26 mouse cellular contexts compared by ENCODE assay signal in the genomic region with DNA sequence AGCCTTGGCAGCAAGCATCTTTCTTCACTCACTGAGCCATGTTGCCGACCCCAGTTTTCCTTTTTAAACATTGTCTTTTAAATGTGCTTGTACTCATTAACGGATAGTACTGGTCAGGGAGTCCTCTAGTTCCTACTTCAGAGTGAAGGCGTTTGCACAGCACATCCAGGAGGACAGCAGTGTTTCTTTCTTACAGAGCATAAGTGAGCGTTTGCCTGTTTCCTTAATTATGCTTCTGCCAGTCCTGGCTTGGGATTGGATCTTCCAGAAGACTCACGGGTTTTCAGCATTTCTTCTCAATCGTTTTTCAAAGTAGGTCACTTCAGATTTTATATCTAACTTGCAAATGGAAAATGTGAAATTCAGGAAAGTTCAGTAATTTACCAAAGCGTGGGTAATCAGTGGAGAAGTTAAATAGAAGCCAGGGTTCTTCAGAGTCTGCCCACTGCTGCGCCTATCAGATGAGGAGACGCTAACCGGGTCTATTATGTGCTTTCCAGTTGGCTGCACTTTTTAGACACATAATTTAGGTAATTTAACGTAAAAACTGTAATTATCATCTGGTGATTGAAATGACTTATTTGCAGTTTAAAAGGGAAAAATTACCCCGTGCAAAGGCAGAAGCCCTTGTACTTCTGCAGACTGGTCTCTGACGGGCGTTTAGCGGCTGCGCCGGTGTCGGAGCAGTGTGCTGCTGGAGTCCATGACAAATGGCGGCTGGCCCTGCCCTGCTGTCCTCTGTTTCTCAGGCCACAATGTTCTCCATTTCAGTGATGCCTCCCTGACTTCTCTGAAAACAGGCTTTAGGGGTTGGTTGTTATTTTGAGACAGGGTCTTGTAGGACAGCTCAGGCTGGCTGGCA. TPM values are rescaled to one million over a fixed set of nuclear protein-coding genes. Genes with fewer than 3 reads are reported as not detected.
DNase-seq lines count a peak whose midpoint lies in the region; ATAC-seq and TF ChIP-seq lines count a peak whose summit lies in the region.
"Had no signal": no experiment of that assay in that cellular context is flagged by ENCODE, and none has a peak within 500 bp of the region (broad histone marks: within the 10 kb centered on the region; RNA-seq: fewer than 3 reads in every experiment).

No protein-coding gene starts in this region.

- no peak overlapping the region for H3K4me2 ChIP-seq in liver, embryonic 11.5 days
- no peak overlapping the region for H3K4me2 ChIP-seq in liver, embryonic 12.5 days
- H3K4me2 ChIP-seq in forebrain, embryonic 15.5 days (replicated peaks): no peak overlapping the region
- H3K4me2 ChIP-seq: limb, embryonic 15.5 days; lung, embryonic 14.5 days had no signal

- H3K9ac ChIP-seq in liver, embryonic 11.5 days (ENCODE audit: low read depth, low read length): no peak overlapping the region
- no peak overlapping the region for H3K9ac ChIP-seq in liver, embryonic 12.5 days
- no peak overlapping the region for H3K9ac ChIP-seq in forebrain, embryonic 15.5 days (replicated peaks)
- H3K9ac ChIP-seq: limb, embryonic 15.5 days; lung, embryonic 14.5 days had no signal

- H3K27ac ChIP-seq in liver, embryonic 11.5 days (ENCODE audit: low read depth, low read length): no peak overlapping the region
- no peak overlapping the region for H3K27ac ChIP-seq in liver, embryonic 12.5 days
- H3K27ac ChIP-seq in forebrain, embryonic 15.5 days (replicated peaks): peak overlapping the region; percentile 34
- peak overlapping the region; percentile 68 for H3K27ac ChIP-seq in olfactory bulb, adult 2 months (ENCODE audit: insufficient read depth, low read depth, low read length)
- H3K27ac ChIP-seq: kidney, postnatal 0 days; limb, embryonic 15.5 days; midbrain, embryonic 10.5 days; stomach, postnatal 0 days had no signal

- 91% methylated on average over 19 of the region's 19 CpGs for WGBS in liver, embryonic 11.5 days
- WGBS in liver, embryonic 12.5 days (ENCODE audit: insufficient replicate concordance): 86% methylated on average over 19 of the region's 19 CpGs
- WGBS in forebrain, embryonic 15.5 days: 62% methylated on average over 19 of the region's 19 CpGs
- 33% methylated on average over 19 of the region's 19 CpGs for WGBS in olfactory bulb, adult 2 months

- H3K36me3 ChIP-seq in liver, embryonic 11.5 days (ENCODE audit: control insufficient read depth, insufficient read depth, low read length): peaks cover 15% of the 10 kb centered on the region; the same call in 1 of the 2 replicates
- peaks cover 91% of the 10 kb centered on the region for H3K36me3 ChIP-seq in liver, embryonic 12.5 days
- H3K36me3 ChIP-seq in forebrain, embryonic 15.5 days: peaks cover 41% of the 10 kb centered on the region

- ATAC-seq in liver, embryonic 11.5 days (replicated peaks; ENCODE audit: low FRiP score): no peak
- ATAC-seq in liver, embryonic 12.5 days: no peak
- peak; percentile 88 for ATAC-seq in forebrain, embryonic 15.5 days (replicated peaks)
- no peak for ATAC-seq in erythroblast, adult 5-6 weeks (replicated peaks; ENCODE audit: low FRiP score, poor library complexity, severe bottlenecking)
- ATAC-seq: activated CD4-positive, CD25-positive, alpha-beta regulatory T cell, adult 4 months; hindbrain, embryonic 16.5 days had no signal

- no peaks in the 10 kb centered on the region for H3K9me3 ChIP-seq in liver, embryonic 11.5 days (ENCODE audit: control insufficient read depth, low read length)
- H3K9me3 ChIP-seq in liver, embryonic 12.5 days (replicated peaks): no peaks in the 10 kb centered on the region
- H3K9me3 ChIP-seq in forebrain, embryonic 15.5 days: no peaks in the 10 kb centered on the region
- H3K9me3 ChIP-seq: G1E; limb, embryonic 15.5 days; midbrain, embryonic 10.5 days had no signal

- peak; percentile 58 for DNase-seq in heart, adult 11 months
- no peak for DNase-seq in heart, postnatal 25 days (ENCODE audit: low spot score)
- peak; percentile 10 for DNase-seq in liver, embryonic 11.5 days (ENCODE audit: low spot score)
- no peak for DNase-seq in heart, postnatal 36 days
- DNase-seq: adrenal gland, postnatal 10 days; cerebellum, adult 18-20 months; cerebellum, postnatal 25 days; embryo, embryonic 11 days; gastrocnemius, postnatal 10 days; heart, adult 18-20 months; layer of hippocampus, postnatal 36 days; lung, embryonic 14.5 days; lung, postnatal 4 days; right cerebral cortex, postnatal 4 days had no signal

- no peaks in the 10 kb centered on the region for H3K27me3 ChIP-seq in liver, embryonic 11.5 days (replicated peaks; ENCODE audit: control insufficient read depth, insufficient read depth, low read length)
- H3K27me3 ChIP-seq in liver, embryonic 12.5 days (replicated peaks): no peaks in the 10 kb centered on the region
- H3K27me3 ChIP-seq in forebrain, embryonic 15.5 days: no peaks in the 10 kb centered on the region
- H3K27me3 ChIP-seq: limb, embryonic 15.5 days had no signal

- no peak overlapping the region for H3K4me3 ChIP-seq in liver, embryonic 11.5 days (ENCODE audit: low read depth, low read length)
- no peak overlapping the region for H3K4me3 ChIP-seq in liver, embryonic 12.5 days
- no peak overlapping the region for H3K4me3 ChIP-seq in forebrain, embryonic 15.5 days
- H3K4me3 ChIP-seq in olfactory bulb, adult 2 months (ENCODE audit: insufficient read depth, low read depth, low read length): no peak overlapping the region
- H3K4me3 ChIP-seq: limb, embryonic 15.5 days; midbrain, embryonic 10.5 days had no signal

- TF ChIP-seq CTCF in olfactory bulb, adult 2 months (IDR thresholded peaks at IDR 0.05; ENCODE audit: insufficient read depth, low read depth, low read length): no peak

- H3K4me1 ChIP-seq in liver, embryonic 11.5 days (replicated peaks; ENCODE audit: control insufficient read depth, insufficient read depth, low read length): no peaks in the 10 kb centered on the region
- H3K4me1 ChIP-seq in liver, embryonic 12.5 days: 0 out of 2 replicates have a peak, but pooled peaks cover 4% of the 10 kb centered on the region
- H3K4me1 ChIP-seq in forebrain, embryonic 15.5 days: peaks cover 13% of the 10 kb centered on the region; the same call in 1 of the 2 replicates
- H3K4me1 ChIP-seq in olfactory bulb, adult 2 months (ENCODE audit: control insufficient read depth, insufficient read depth, low read length): peaks cover 17% of the 10 kb centered on the region
- H3K4me1 ChIP-seq: limb, embryonic 15.5 days; midbrain, embryonic 10.5 days had no signal

- TF ChIP-seq POLR2A in olfactory bulb, adult 2 months (IDR thresholded peaks at IDR 0.05; ENCODE audit: insufficient read depth, low read depth, low read length): no peak

- intact Hi-C loops in heart, postnatal 25 days (cut with DNase I): no loop called here
- intact Hi-C loops in heart, postnatal 36 days (cut with DNase I): no loop called here

RNA-seq across cellular contexts. Expression of gene Mrps35, which starts 11.5 kb away (rescaled TPM):
- total RNA-seq in heart, postnatal 25 days (2021): 100 to 1,000 TPM; 182 to 211 TPM
- 139 and 140 TPM in 2 replicates for polyA plus RNA-seq in liver, embryonic 11.5 days (2014; fragmentation: Nextera tagmentation; extraction: Ambion mirVana)
- 72.2 and 77.2 TPM in 2 replicates for polyA plus RNA-seq in liver, embryonic 12.5 days (2016; fragmentation: Nextera tagmentation; extraction: Ambion mirVana)
- polyA plus RNA-seq in forebrain, embryonic 15.5 days (2015; fragmentation: Nextera tagmentation; extraction: Ambion mirVana): 82.5 and 88.5 TPM in 2 replicates
- not detected in 2 replicates for polyA plus RNA-seq in olfactory bulb, adult 2 months (2012; ENCODE audit: insufficient read depth, insufficient read length, low replicate concordance, missing spikeins)
- 100 to 1,000 TPM; 195 to 200 TPM for total RNA-seq in heart, postnatal 36 days (2021)
- 31.3 and 36.3 TPM in 2 replicates for total RNA-seq in erythroblast, adult 5-6 weeks (2015; ENCODE audit: low replicate concordance)
- 13.2 and 23.9 TPM in 2 replicates for total RNA-seq in erythroblast, adult 5-6 weeks (2017; ENCODE audit: low replicate concordance)

RNA-seq across cellular contexts. Expression of gene Rep15, which starts 21.6 kb away (rescaled TPM):
- total RNA-seq in heart, postnatal 25 days (2021): 1 to 10 TPM in 1 of 2 experiments, under 1 TPM in 1; 0.56 to 1.1 TPM
- polyA plus RNA-seq in liver, embryonic 11.5 days (2014; fragmentation: Nextera tagmentation; extraction: Ambion mirVana): 1.7 TPM in 2 replicates
- polyA plus RNA-seq in liver, embryonic 12.5 days (2016; fragmentation: Nextera tagmentation; extraction: Ambion mirVana): 0.87 and 0.91 TPM in 2 replicates
- 0.66 and 0.75 TPM in 2 replicates for polyA plus RNA-seq in forebrain, embryonic 15.5 days (2015; fragmentation: Nextera tagmentation; extraction: Ambion mirVana)
- not detected in 2 replicates for polyA plus RNA-seq in olfactory bulb, adult 2 months (2012; ENCODE audit: insufficient read depth, insufficient read length, low replicate concordance, missing spikeins)
- total RNA-seq in heart, postnatal 36 days (2021): 1 to 10 TPM in 1 of 2 experiments, under 1 TPM in 1; 0.87 to 1.2 TPM
- 0.63 TPM in 1 of 2 replicates, not detected in the other for total RNA-seq in erythroblast, adult 5-6 weeks (2015; ENCODE audit: low replicate concordance)
- total RNA-seq in erythroblast, adult 5-6 weeks (2017; ENCODE audit: low replicate concordance): 0.28 TPM in 1 of 2 replicates, not detected in the other
- total RNA-seq: hematopoietic stem cell, adult 5-6 weeks had no signal
- polyA plus RNA-seq: G1E had no signal

RNA-seq across cellular contexts. Expression of gene Mansc4, which starts 32.8 kb away (rescaled TPM):
- total RNA-seq in heart, postnatal 25 days (2021): not detected
- 0.40 and 0.65 TPM in 2 replicates for polyA plus RNA-seq in liver, embryonic 11.5 days (2014; fragmentation: Nextera tagmentation; extraction: Ambion mirVana)
- 0.11 and 0.16 TPM in 2 replicates for polyA plus RNA-seq in liver, embryonic 12.5 days (2016; fragmentation: Nextera tagmentation; extraction: Ambion mirVana)
- 0.72 and 1.7 TPM in 2 replicates for polyA plus RNA-seq in forebrain, embryonic 15.5 days (2015; fragmentation: Nextera tagmentation; extraction: Ambion mirVana)
- not detected in 2 replicates for polyA plus RNA-seq in olfactory bulb, adult 2 months (2012; ENCODE audit: insufficient read depth, insufficient read length, low replicate concordance, missing spikeins)
- total RNA-seq in heart, postnatal 36 days (2021): not detected
- total RNA-seq in erythroblast, adult 5-6 weeks (2015; ENCODE audit: low replicate concordance): not detected in 2 replicates
- total RNA-seq in erythroblast, adult 5-6 weeks (2017; ENCODE audit: low replicate concordance): not detected in 2 replicates
- total RNA-seq: G1E; gastrocnemius, postnatal 10 days; heart, adult 18-20 months; hematopoietic stem cell, adult 5-6 weeks had no signal
- polyA plus RNA-seq: G1E had no signal

RNA-seq across cellular contexts. Expression of gene Klhl42, which starts 37.2 kb away (rescaled TPM):
- total RNA-seq in heart, postnatal 25 days (2021): 1 to 10 TPM; 5.4 to 6.7 TPM
- 6.8 and 7.6 TPM in 2 replicates for polyA plus RNA-seq in liver, embryonic 11.5 days (2014; fragmentation: Nextera tagmentation; extraction: Ambion mirVana)
- polyA plus RNA-seq in liver, embryonic 12.5 days (2016; fragmentation: Nextera tagmentation; extraction: Ambion mirVana): 3.6 and 4.1 TPM in 2 replicates
- 6.0 and 6.4 TPM in 2 replicates for polyA plus RNA-seq in forebrain, embryonic 15.5 days (2015; fragmentation: Nextera tagmentation; extraction: Ambion mirVana)
- polyA plus RNA-seq in olfactory bulb, adult 2 months (2012; ENCODE audit: insufficient read depth, insufficient read length, low replicate concordance, missing spikeins): not detected in 2 replicates
- 1 to 10 TPM; 5.7 to 6.9 TPM for total RNA-seq in heart, postnatal 36 days (2021)
- total RNA-seq in erythroblast, adult 5-6 weeks (2015; ENCODE audit: low replicate concordance): 1.5 and 2.9 TPM in 2 replicates
- total RNA-seq in erythroblast, adult 5-6 weeks (2017; ENCODE audit: low replicate concordance): 0.98 and 1.2 TPM in 2 replicates

Comparison
In these comparisons a context has a peak if more than half of its experiments do, and no peak if none do; other contexts are left out.
1. DNase-seq: peak in heart, adult 11 months (single experiment) and liver, embryonic 11.5 days (single experiment); none in heart, postnatal 25 days (single experiment) and heart, postnatal 36 days (0 of 2).
2. H3K27ac ChIP-seq: peak in forebrain, embryonic 15.5 days (single experiment) and olfactory bulb, adult 2 months (single experiment); none in liver, embryonic 11.5 days (single experiment) and liver, embryonic 12.5 days (single experiment).
3. RNA of gene Mrps35, which starts 11.5 kb away (polyA plus RNA-seq): 139 to 140 TPM in liver, embryonic 11.5 days, 82.5 to 88.5 TPM in forebrain, embryonic 15.5 days and 72.2 to 77.2 TPM in liver, embryonic 12.5 days; not detected in olfactory bulb, adult 2 months; every median in the first group is over 10 times any median in the second.